Mouse (Mus musculus) small intestine, adult 2 months (tissue): Measurements from ENCODE around the gene Tiam2.

Source experiments
- CTCF ChIP-seq: fragments of 200-500 bp; IDR thresholded peaks from 2 replicates; pipeline ENCODE4 v1.5.1; 2012; ENCODE audit warnings: low read depth, mild to moderate bottlenecking, control low read depth, inconsistent platforms, low read length, moderate library complexity, mixed read lengths; ENCODE audit not compliant: insufficient replicate concordance, insufficient read length; ENCODE audit errors: extremely low read depth
- POLR2A ChIP-seq: fragments of 200-500 bp; IDR thresholded peaks from 2 replicates; pipeline ENCODE4 v1.6.1; 2012; ENCODE audit warnings: low read depth, mild to moderate bottlenecking, control low read depth, inconsistent platforms, low read length, moderate library complexity

- TF ChIP-seq CTCF (peak; percentile 98), POLR2A (no peak)
These were observed 124.7 kb downstream of the Tiam2 start for GRCm38 (mm10) chr17:3451077-3451476.
